Mouse (Mus musculus): ENCODE measurements around the gene Utp18. TPM values are rescaled to one million over a fixed set of nuclear protein-coding genes. Genes with fewer than 3 reads are reported as not detected.

Gene Utp18
- polyA plus RNA-seq, 1 experiment: 12.6 TPM

Other genes with a start within 250 kb of the Utp18 start
- gene Mbtd1, start 86 bp upstream of the Utp18 start, polyA plus RNA-seq (2012; ENCODE audit: insufficient read depth, insufficient read length, missing spikeins): 6.1 and 12.5 TPM in 2 replicates
- gene Nme2, start 70.5 kb upstream of the Utp18 start, polyA plus RNA-seq (2012; ENCODE audit: insufficient read depth, insufficient read length, missing spikeins): 510 and 580 TPM in 2 replicates
- gene Gm20390, start 82.5 kb upstream of the Utp18 start, polyA plus RNA-seq (2012; ENCODE audit: insufficient read depth, insufficient read length, missing spikeins): 164 and 189 TPM in 2 replicates
- 33.7 and 46.1 TPM in 2 replicates for gene Nme1, start 82.8 kb upstream of the Utp18 start, polyA plus RNA-seq (2012; ENCODE audit: insufficient read depth, insufficient read length, missing spikeins)
- gene Spag9, start 110.3 kb upstream of the Utp18 start, polyA plus RNA-seq (2012; ENCODE audit: insufficient read depth, insufficient read length, missing spikeins): 39.2 and 45.7 TPM in 2 replicates